Mouse (Mus musculus): ENCODE data around the gene Epha5.

The Epha5 gene

DNA sequence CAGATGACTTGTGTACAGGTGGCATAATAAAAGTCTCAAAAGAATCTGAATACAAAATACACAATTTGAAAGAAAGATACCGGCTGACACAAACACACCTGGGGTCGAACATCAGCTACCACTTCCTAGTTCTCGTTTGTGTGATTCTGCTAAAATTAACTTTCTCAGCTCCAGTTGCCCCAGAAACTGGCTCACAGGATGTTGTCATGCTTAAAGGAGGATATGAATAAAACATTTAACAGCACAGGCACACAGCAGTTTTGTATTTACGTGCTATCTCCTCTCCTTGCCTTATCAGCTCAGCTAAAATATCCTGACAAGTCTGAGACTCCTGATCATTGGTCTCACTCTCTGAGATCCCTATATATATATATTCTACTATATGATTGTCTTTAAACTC, 99.3 kb downstream of the Epha5 start:
- CTCF ChIA-PET: interaction anchor here in 1 of 4 experiments (0.7 kb wide), 1 partner anchor 35 kb away, joined by 4 read pairs; no protein-coding TSS in a partner anchor

GRCm38 (mm10) chr5:84313619-84314018, 103.6 kb downstream of the Epha5 start:
- CTCF ChIA-PET: no interaction called here
- POLR2A ChIA-PET: no interaction called here

More for the DNA sequence above, 99.3 kb downstream of the Epha5 start:
- POLR2A ChIA-PET: no interaction called here

DNA sequence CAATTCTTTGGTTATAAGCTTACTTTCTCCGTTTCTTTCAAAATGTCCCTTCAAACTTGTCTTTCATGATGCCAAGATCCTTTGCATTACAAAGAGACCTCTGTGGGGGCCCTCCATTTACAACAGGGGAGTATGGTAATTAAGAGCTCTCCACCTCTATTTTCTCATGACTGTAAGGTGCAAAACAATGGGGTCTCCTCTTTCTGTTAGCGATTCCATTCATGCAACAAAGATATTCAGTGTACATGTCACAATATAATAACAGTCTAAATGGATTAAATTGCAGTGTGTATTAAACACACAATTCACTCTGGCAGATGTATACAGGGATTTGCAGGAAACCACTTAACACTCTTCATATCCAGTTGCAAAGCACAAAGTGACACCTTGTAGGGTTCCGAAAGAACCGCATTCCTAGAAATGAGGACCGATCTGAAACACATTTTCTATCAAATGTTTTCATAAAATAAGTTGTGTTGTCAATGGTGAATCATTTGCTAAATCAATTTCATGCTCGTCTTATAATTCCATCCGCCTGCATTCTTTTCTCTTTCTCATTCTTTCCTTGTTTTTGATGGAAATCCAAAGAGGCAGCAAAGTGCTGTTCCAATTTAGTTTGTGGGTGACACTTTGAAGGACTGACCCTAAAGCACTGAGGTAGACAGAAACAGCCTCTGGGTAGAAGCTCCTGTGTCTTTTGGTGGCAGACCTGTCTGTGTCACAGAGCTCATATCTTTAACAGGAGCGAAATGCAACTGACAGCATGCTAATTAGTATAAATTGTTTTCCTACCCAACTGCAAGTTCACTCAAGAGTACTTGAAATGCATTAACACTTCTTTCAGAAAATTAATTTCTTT, 118.1 kb downstream of the Epha5 start:
- POLR2A ChIA-PET: no interaction called here
- CTCF ChIA-PET: no interaction called here

- ChIA-PET POLR2A (no interaction called here), CTCF (no interaction called here)
These were observed 127.7 kb downstream of the Epha5 start for GRCm38 (mm10) chr5:84289429-84289977.

DNA sequence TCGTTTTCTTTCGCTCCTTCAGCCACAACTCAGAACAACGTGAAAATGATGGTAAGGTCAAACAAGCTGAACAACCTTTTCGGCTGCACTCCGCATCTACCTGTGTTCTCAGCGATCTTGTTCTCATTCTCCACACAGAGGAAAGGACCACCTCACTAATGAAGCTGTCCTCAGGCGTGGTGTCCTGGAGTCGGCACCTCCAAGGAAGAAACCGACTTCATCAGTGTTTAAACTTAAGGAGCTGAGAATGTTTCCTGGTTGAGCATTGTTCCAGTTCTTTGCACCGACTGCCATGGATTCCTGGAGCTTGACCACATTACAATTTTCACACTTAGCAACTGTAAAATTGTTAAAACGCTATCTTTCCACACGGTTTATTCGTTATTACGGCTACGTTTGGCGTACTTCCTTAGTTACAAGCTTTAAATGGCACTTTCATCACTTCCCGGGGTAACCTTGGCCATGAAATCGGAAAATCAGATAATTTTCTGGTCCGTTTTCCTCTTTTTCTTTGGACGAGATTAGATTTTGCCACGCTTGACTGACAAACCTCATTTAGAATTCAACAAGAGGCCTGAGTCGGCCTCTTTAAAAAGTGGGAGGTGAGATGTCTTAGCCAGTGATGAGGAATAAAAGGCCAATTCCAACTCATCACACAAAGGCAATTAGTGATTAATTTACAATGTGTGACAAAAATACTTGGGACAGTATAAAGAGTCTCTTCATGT, 135.7 kb downstream of the Epha5 start:
- ChIA-PET POLR2A (no interaction called here), CTCF (no interaction called here)

- ChIA-PET POLR2A (no interaction called here), CTCF (no interaction called here)
These were observed 140.2 kb downstream of the Epha5 start for GRCm38 (mm10) chr5:84276996-84277395.

DNA sequence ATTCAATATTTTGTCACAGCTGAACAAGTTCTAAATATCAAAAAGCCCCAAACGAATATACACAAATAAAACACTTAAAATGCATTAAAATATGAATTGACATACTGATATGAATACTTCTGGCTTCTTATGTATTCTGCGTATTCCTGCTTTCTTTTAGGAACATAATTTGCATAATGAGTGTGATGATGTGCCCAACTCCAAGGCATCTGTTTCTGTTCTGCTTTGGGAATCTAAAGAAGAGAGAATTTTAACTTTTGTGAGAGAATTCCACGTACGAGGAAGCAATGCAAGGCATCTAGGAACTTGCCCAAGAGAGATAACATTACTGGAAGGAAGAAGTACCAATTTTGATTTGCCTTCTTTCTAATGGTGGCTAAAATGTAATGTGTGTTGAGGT, 151.8 kb downstream of the Epha5 start:
- ChIA-PET POLR2A (no interaction called here), CTCF (no interaction called here)

- POLR2A ChIA-PET: no interaction called here
These were observed 153.2 kb downstream of the Epha5 start for GRCm38 (mm10) chr5:84263999-84264398.

DNA sequence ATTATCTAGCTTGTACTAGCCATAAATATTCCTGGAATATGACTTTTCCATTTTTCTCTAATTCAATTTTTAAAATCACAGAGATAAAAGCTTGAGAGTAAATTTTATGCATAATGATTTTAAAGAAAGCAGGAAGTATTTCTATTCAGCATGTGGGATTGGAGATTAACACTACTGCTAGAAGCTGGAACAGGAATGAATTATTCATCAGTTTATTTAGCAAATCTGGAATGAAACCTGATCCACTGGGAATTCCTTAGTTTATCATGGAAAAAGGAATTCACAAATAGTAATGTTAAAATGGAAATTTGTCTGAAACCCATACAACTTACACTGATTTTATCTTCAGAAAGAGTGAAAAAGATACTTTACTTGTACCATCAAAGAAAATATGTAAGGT, 187.2 kb downstream of the Epha5 start:
- CTCF ChIA-PET: no interaction called here

More at GRCm38 (mm10) chr5:84263999-84264398, 153.2 kb downstream of the Epha5 start:
- CTCF ChIA-PET: no interaction called here

DNA sequence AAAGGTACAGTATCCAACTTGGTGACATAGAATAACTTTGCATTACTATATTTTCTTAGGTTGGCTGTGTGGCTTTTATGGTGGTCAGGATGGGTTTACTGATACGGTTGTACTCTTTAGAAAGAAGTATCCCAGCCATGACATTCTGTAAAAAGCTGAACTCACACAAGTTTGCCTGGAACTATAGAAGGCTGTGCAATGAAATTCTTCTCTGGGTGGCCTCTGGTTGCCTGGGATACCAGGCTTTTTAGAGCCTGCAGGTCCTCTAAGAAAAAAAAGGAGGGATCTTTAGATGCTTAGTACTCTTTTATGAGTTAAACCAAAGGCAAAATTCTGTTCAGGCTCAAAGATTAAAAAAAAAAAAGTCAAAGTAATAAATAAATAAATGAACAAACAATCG, 208.6 kb downstream of the Epha5 start:
- ChIA-PET CTCF (no interaction called here), POLR2A (no interaction called here)

More for the DNA sequence above, 187.2 kb downstream of the Epha5 start:
- POLR2A ChIA-PET: no interaction called here

GRCm38 (mm10) chr5:84193348-84193747, 223.8 kb downstream of the Epha5 start:
- ChIA-PET CTCF (no interaction called here), POLR2A (no interaction called here)

GRCm38 (mm10) chr5:84184189-84184588, 233.0 kb downstream of the Epha5 start:
- ChIA-PET CTCF (no interaction called here), POLR2A (no interaction called here)

DNA sequence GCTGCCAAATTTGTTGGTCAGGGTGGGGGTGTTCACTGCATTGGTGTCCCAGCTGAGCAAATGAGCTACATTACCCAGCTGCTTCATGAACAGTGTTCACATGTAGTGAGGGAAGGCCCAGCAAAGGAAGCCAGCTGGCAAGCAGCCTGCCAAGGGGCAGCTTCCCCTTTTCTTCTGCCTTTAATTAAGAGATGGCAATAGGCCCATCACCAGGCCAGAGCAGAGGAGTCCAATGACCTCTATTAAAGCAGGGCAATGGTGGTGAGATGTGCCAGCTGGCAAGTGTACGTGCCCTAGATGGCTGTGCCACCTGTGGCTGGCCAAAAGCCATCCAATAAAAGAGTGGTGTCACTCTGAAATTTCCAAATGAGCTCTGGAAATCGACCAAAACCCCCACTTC, 264.1 kb downstream of the Epha5 start:
- POLR2A ChIA-PET: no interaction called here
- CTCF ChIA-PET: no interaction called here

DNA sequence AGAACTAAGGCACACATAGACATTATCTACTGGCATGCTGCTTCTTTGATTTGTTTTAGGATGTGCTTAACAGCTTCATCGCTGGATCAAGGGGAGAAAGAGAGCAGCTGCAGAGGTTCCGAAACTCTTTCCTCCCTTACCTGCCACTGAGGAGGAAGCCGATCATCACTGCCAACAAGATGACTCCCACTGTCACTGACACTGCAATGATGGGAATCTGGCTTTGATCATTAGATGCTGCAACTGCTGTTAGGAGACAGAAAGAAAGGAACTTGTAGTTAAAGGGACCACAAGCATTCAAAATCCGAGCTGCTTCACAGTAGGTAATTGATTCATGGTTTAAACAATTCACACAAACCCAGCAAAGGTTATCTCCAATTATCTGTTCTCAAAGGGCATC, 275.0 kb downstream of the Epha5 start:
- ChIA-PET POLR2A (no interaction called here), CTCF (no interaction called here)

GRCm38 (mm10) chr5:84095947-84096346, 321.2 kb downstream of the Epha5 start:
- ChIA-PET POLR2A (no interaction called here), CTCF (no interaction called here)

- CTCF ChIA-PET: interaction anchor here in 1 of 4 experiments (0.5 kb wide), 1 partner anchor 71 kb away, joined by 3 read pairs; no protein-coding TSS in a partner anchor
- POLR2A ChIA-PET: no interaction called here
These were observed 335.9 kb downstream of the Epha5 start for GRCm38 (mm10) chr5:84081321-84081720.

GRCm38 (mm10) chr5:84070976-84071375, 346.2 kb downstream of the Epha5 start:
- POLR2A ChIA-PET: no interaction called here

GRCm38 (mm10) chr5:84053880-84054279, 363.3 kb downstream of the Epha5 start:
- ChIA-PET CTCF (no interaction called here), POLR2A (no interaction called here)

More at GRCm38 (mm10) chr5:84070976-84071375, 346.2 kb downstream of the Epha5 start:
- CTCF ChIA-PET: no interaction called here

DNA sequence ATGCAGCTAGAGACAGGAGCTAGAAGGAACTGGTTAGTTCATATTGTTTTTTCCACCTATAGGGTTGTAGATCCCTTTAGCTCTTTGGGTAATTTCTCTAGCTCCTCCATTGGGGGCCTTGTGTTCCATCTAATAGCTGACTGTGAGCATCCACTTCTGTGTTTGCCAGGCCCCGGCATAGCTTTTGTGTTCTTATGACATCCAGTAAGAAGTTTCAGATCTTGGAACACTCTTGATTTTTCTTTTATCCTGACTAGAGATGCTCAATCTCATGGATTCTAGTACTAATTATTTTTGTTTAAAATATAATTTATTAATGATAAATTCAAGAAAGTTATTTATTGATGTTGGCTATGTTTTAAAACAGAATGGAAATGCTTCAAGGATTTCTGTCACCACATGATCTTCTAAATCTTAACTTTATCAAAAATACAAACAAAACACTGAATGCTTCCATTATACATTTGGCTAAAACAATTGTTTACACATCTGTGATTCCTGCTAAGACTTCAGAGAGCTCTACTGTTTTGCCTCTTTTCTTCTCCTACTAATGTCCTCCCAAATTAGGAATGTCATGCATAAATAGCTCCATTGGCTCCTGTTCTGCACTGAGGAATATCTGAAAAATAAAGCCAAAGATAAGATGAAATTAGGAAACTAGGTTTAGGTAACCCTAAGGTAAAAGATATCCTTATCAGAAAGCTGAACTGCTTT, 379.8 kb downstream of the Epha5 start:
- POLR2A ChIA-PET: no interaction called here
- CTCF ChIA-PET: no interaction called here

Measured in embryonic stem cell, embryonic (primary cell).